Mouse (Mus musculus) MEL (cell line): ENCODE data around the gene Elovl5.

Source experiments
- CHD1 ChIP-seq: IDR thresholded peaks from 2 replicates; pipeline ENCODE4 v1.6.1; 2012; ENCODE audit warnings: low read depth, mild to moderate bottlenecking, inconsistent platforms, low read length, improper control_type of control experiment
- MXI1 ChIP-seq: IDR thresholded peaks from 2 replicates; pipeline ENCODE4 v1.6.1; 2011; ENCODE audit warnings: mild to moderate bottlenecking, low read depth, low read length, improper control_type of control experiment

DNA sequence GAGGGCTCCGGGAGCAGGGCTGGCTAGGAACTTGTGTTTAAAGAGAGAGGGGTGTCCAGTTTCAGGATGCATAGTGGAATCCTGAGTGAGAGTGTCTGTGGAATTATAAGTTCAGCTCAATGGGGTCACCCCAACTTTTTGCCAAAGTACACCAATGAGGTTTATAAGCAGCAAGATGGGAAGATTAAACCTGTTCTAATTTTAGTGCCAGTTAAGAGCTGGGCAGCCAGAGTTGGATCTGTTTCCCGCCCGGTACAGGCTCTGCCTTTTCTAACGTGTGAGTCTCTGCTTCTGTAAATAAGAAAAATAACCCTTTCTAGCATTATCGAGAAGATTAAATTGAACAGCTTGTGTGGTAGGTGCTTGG lies 22.4 kb downstream of the Elovl5 start:
- TF ChIP-seq MXI1 (no peak), CHD1 (no peak)
